Mouse (Mus musculus) cerebellum, adult 2 months (tissue): ENCODE data around the gene Eif2ak3. TPM values are rescaled to one million over a fixed set of nuclear protein-coding genes. Genes with fewer than 3 reads are reported as not detected.

Experiments used
- DNase-seq, 2 experiments: peaks; one replicate each; pipeline ENCODE4 v3.0.0; 2021
- H3K27ac ChIP-seq: fragments of 200-500 bp; 2 replicates; pipeline ENCODE4 v1.5.1; 2012; ENCODE audit warnings: low read length, control low read depth, inconsistent platforms; ENCODE audit not compliant: insufficient read depth
- H3K27me3 ChIP-seq: fragments of 200-500 bp; 2 replicates; pipeline ENCODE4 v1.6.1; 2012; ENCODE audit warnings: inconsistent platforms, mild to moderate bottlenecking, low read length, moderate library complexity; ENCODE audit not compliant: control insufficient read depth, insufficient read depth
- H3K4me1 ChIP-seq: fragments of 200-500 bp; 2 replicates; pipeline ENCODE4 v1.6.1; 2011; ENCODE audit warnings: low read length; ENCODE audit not compliant: control insufficient read depth, insufficient read depth
- H3K4me3 ChIP-seq: fragments of 200-500 bp; replicated peaks from 2 replicates; pipeline ENCODE3; 2011; ENCODE audit warnings: mild to moderate bottlenecking, low read depth, low read length, control low read depth; ENCODE audit not compliant: insufficient read depth
- CTCF ChIP-seq: fragments of 200-500 bp; IDR thresholded peaks from 2 replicates; pipeline ENCODE4 v1.5.1; 2011; ENCODE audit warnings: low read depth, mild to moderate bottlenecking, control low read depth, low read length, moderate library complexity, borderline replicate concordance; ENCODE audit not compliant: insufficient read depth
- POLR2A ChIP-seq: fragments of 200-500 bp; IDR thresholded peaks from 2 replicates; pipeline ENCODE4 v1.6.1; 2011; ENCODE audit warnings: low read length, control low read depth, borderline replicate concordance; ENCODE audit not compliant: insufficient read depth
- WGBS: fragments of 180-500 bp; shearing (Covaris S2); methylation state at CpG from one replicate; pipeline ENCODE4 v1.1.7; 2018; 5-methylcytosine and 5-hydroxymethylcytosine counted together
- polyA plus RNA-seq: library from polyadenylated mRNA; depleted of rRNA; stranded (reverse); fragments of >200 nt; gene quantifications from 2 replicates; pipeline ENCODE4 v1.2.3, GENCODE M21; 2012; rRNA removed

The Eif2ak3 gene
- 24.0 and 26.7 TPM in 2 replicates for polyA plus RNA-seq

- Histone ChIP-seq H3K27ac (peak within 1 kb of the TSS; percentile 64), H3K4me1 (peaks cover 3% of the 10 kb centered on the region; the same call in 1 of the 2 replicates), H3K4me3 (peak within 1 kb of the TSS; percentile 72), H3K27me3 (no peaks in the 10 kb centered on the region)
- TF ChIP-seq CTCF (no peak), POLR2A (peak; percentile 91)
- DNase-seq, result peak; percentile 98 to 100
- 1% methylated on average over 63 of the region's 63 CpGs for WGBS
These were observed at the start of gene Eif2ak3 for GRCm38 (mm10) chr6:70844002-70844804. TSS of gene Eif2ak3 (plus strand) at chr6:70844515.

- TF ChIP-seq CTCF (no peak), POLR2A (no peak)
- Histone ChIP-seq H3K27ac (no peak overlapping the region), H3K4me3 (no peak overlapping the region), H3K27me3 (no peaks in the 10 kb centered on the region; the same call in 1 of the 2 replicates), H3K4me1 (no peaks in the 10 kb centered on the region)
- WGBS, result 77% methylated on average over 6 of the region's 6 CpGs
- DNase-seq, result no peak
These were observed 47.4 kb upstream of the Eif2ak3 start for GRCm38 (mm10) chr6:70796940-70797339.

- peak; percentile 51 to 62 for DNase-seq
- TF ChIP-seq POLR2A (no peak), CTCF (peak; percentile 87)
- no peaks in the 10 kb centered on the region; the same call in 1 of the 2 replicates for H3K27me3 ChIP-seq
- no peak overlapping the region for H3K27ac ChIP-seq
- H3K4me1 ChIP-seq, result no peaks in the 10 kb centered on the region
- no peak overlapping the region for H3K4me3 ChIP-seq
- WGBS, result 16% methylated on average over 9 of the region's 9 CpGs
These were observed 46.6 kb upstream of the Eif2ak3 start for GRCm38 (mm10) chr6:70797581-70798251.

- H3K27ac ChIP-seq, result no peak overlapping the region
- peak; percentile 40 to 44 for DNase-seq
- TF ChIP-seq POLR2A (no peak), CTCF (peak; percentile 55)
- WGBS, result 26% methylated on average over 3 of the region's 3 CpGs
- H3K4me1 ChIP-seq, result no peaks in the 10 kb centered on the region
- no peaks in the 10 kb centered on the region for H3K27me3 ChIP-seq
- H3K4me3 ChIP-seq, result peak overlapping the region; percentile 23
These were observed 39.7 kb upstream of the Eif2ak3 start for GRCm38 (mm10) chr6:70804632-70805031.

- Histone ChIP-seq H3K27me3 (no peaks in the 10 kb centered on the region), H3K27ac (no peak overlapping the region), H3K4me3 (no peak overlapping the region), H3K4me1 (no peaks in the 10 kb centered on the region)
- TF ChIP-seq CTCF (peak; percentile 55; the same call in 1 of the 2 replicates), POLR2A (no peak)
- WGBS, result 11% methylated on average over 7 of the region's 7 CpGs
- peak; percentile 62 to 75 for DNase-seq
These were observed 39.0 kb upstream of the Eif2ak3 start for GRCm38 (mm10) chr6:70805267-70805666.

GRCm38 (mm10) chr6:70805820-70806513, 38.3 kb upstream of the Eif2ak3 start:
- TF ChIP-seq POLR2A, result no peak
- peak; percentile 36 for TF ChIP-seq CTCF
- Histone ChIP-seq H3K4me3 (peak overlapping the region; percentile 39), H3K27ac (no peak overlapping the region), H3K27me3 (no peaks in the 10 kb centered on the region), H3K4me1 (no peaks in the 10 kb centered on the region)
- DNase-seq, result peak; percentile 73 to 74
- 5% methylated on average over 13 of the region's 13 CpGs for WGBS

GRCm38 (mm10) chr6:70806514-70806912, 37.8 kb upstream of the Eif2ak3 start:
- no peak for DNase-seq
- no peaks in the 10 kb centered on the region for H3K4me1 ChIP-seq
- no peak for TF ChIP-seq CTCF
- TF ChIP-seq POLR2A, result no peak
- 25% methylated on average over 1 of the region's 1 CpGs for WGBS
- H3K4me3 ChIP-seq, result no peak overlapping the region
- no peaks in the 10 kb centered on the region for H3K27me3 ChIP-seq
- H3K27ac ChIP-seq, result no peak overlapping the region
